Mouse (Mus musculus) hindbrain, embryonic 11.5 days (tissue): ENCODE measurements at regions not wholly inside any gene's neighbourhood (a gene's known extent, or its start where the extent isn't known, plus 50 kb on each side); places are given as distances from the start of the nearest gene placed in this dataset.
"Not testable (repeated sequence)": the region's sequence is repeated elsewhere in the genome, so short reads cannot be mapped to it uniquely, and the experiment has no call there.

Experiments
- ATAC-seq: fragments of 200-750 bp; cut with Nextera tagmentation; 2 replicates; pipeline ENCODE4 v1.8.0; 2017; ENCODE audit warnings: mild to moderate bottlenecking, moderate TSS enrichment, moderate library complexity; ENCODE audit not compliant: low FRiP score
- DNase-seq: peaks from one replicate; pipeline ENCODE4 v3.0.0-alpha.2; 2015; ENCODE audit warnings: low spot score
- H3K27ac ChIP-seq: fragments of 300-500 bp; sonication (generic); 2 replicates; pipeline ENCODE4 v1.5.1; 2014; ENCODE audit warnings: mild to moderate bottlenecking, low read depth, low read length
- H3K27me3 ChIP-seq: fragments of 300-500 bp; sonication (generic); 2 replicates; pipeline ENCODE4 v1.6.1; 2014; ENCODE audit warnings: mild to moderate bottlenecking, low read length, moderate library complexity, mixed read lengths; ENCODE audit not compliant: control insufficient read depth, insufficient read depth
- H3K36me3 ChIP-seq: fragments of 300-500 bp; sonication (generic); 2 replicates; pipeline ENCODE4 v1.6.1; 2014; ENCODE audit warnings: mild to moderate bottlenecking, low read length, moderate library complexity, mixed read lengths; ENCODE audit not compliant: control insufficient read depth, insufficient read depth
- H3K4me1 ChIP-seq: fragments of 300-500 bp; sonication (generic); replicated peaks from 2 replicates; pipeline ENCODE4 v1.6.1; 2014; ENCODE audit warnings: low read length, mixed read lengths; ENCODE audit not compliant: control insufficient read depth, insufficient read depth
- H3K4me2 ChIP-seq: fragments of 300-500 bp; sonication (generic); replicated peaks from 2 replicates; pipeline ENCODE4 v1.6.1; 2014; ENCODE audit warnings: mild to moderate bottlenecking, low read depth, low read length
- H3K4me3 ChIP-seq: fragments of 300-500 bp; sonication (generic); 2 replicates; pipeline ENCODE4 v1.5.1; 2014; ENCODE audit warnings: low read depth, low read length
- H3K9ac ChIP-seq: fragments of 300-500 bp; sonication (generic); 2 replicates; pipeline ENCODE4 v1.6.1; 2014; ENCODE audit warnings: low read depth, low read length
- H3K9me3 ChIP-seq: fragments of 300-500 bp; sonication (generic); 2 replicates; pipeline ENCODE4 v1.6.1; 2016; ENCODE audit warnings: low read length; ENCODE audit not compliant: control insufficient read depth
- WGBS: fragments of 180-500 bp; shearing (Covaris S2); extraction: QIAGEN DNeasy Blood & Tissue Kit; methylation state at CpG from one replicate; pipeline ENCODE4 v1.1.7; 2014; 5-methylcytosine and 5-hydroxymethylcytosine counted together

GRCm38 (mm10) chr12:19387706-19388105, 566.6 kb upstream of the Gm21863 start:
- not testable (repeated sequence) for H3K36me3 ChIP-seq, H3K27ac ChIP-seq, ATAC-seq, H3K9me3 ChIP-seq, H3K27me3 ChIP-seq, H3K4me1 ChIP-seq
- peak overlapping the region; percentile 32 for H3K4me3 ChIP-seq
- H3K4me2 ChIP-seq = 0 out of 2 replicates have a peak overlapping the region, but pooled peaks have one; percentile 11
- peak; percentile 27 for DNase-seq
- no CpG with 5 or more reads among the region's 53 CpGs for WGBS
- H3K9ac ChIP-seq = 0 out of 2 replicates have a peak overlapping the region, but pooled peaks have one; percentile 19
